Mouse (Mus musculus): ENCODE results near the gene Lrrfip2. TPM values are rescaled to one million over a fixed set of nuclear protein-coding genes. Genes with fewer than 3 reads are reported as not detected.
A peak's percentile ranks its signal among the peaks of the same experiment; 100 is the strongest.

Lrrfip2 gene
- 10 to 100 TPM; 41.1 to 45.3 (median 44.9) TPM for total RNA-seq (2022)

DNA sequence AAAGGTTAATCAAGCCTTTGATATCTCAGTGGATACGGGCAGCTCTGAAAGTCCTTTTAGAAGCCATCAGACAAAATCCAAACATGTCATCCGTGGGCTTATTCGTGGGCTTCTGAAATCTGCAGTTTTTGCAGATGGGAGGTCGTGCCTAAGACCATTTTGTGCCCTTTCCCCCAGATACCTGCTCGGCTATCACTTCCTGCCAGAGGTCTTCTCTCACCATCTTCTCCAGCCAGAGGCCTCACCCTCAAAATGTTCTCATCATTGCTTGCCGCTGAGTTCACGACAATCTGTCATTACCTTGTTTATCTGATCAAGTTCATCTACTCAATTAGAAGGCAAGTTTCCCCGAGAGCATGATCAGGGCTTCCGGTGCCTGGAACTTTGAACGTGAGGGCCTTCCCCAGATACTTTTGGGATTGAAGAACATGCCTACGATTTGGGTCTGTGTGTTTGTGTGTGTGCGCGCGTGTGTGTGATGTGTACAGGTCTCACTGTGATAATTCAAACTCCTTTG, at the start of gene Lrrfip2:
Lrrfip2 (plus strand) TSS at position 467 of the 517 bp plus-strand sequence.
- DNase-seq (ENCODE audit: low spot score in 2 of 2) = no peak

DNA sequence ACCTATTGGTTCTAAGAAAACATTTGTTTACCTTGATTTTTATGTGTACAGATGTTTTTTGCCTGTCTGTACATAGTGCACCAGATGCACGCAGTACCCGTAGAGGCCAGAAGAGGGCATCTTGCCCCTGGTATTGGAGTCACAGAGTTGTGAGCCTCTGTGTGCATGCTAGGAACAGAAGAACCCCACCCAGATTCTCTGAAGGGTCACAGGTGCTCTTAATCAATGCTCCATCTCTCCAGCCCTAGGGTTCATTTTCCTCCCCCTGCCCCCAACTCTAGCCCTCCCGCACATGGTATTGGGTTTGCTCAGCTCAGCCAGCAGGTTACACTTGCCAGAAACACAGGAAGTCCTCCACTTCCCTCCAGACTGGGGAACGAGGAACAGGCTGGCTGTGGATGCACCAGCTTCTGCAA, 46.8 kb upstream of the Lrrfip2 start:
- DNase-seq (ENCODE audit: low spot score in 2 of 2) = no peak

DNA sequence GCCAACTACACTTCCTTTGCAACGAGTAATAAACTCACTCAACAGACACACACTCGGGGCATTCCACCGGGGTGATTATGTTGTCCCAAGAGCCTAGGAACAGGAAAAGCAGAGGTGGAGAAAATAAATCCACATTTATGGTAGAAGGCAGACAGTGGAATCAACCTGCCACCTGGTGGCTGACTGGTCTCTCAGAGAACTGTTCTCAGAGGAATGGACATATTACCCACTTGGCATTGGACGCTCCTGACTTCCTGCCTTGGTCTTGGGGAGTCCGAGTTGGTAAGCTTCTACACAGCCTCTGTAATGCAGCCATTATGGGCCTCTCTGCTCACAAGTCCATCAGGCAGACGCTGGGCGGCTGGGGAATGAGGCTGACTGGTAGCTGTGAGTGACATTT, 45.2 kb upstream of the Lrrfip2 start:
- DNase-seq (ENCODE audit: low spot score in 2 of 2) = no peak

DNA sequence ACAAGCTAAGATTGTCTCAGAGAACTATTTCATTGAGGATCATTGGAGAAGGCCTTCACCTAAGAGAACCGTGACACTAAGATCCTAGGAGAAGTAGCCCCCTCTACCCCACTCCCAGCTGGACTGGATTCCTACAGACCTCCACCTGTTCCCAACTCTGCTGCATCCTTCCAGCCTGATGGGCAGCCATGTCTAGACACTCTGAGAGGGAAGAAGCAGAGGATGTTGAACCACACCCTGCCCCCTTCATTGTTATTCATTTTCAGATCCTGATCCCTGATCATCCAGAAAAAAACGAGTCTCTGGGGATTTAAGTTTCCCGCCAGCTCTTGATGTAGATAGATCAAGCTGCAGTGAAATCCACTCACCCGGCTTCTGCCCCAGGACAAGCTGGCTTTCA, 44.4 kb upstream of the Lrrfip2 start:
- DNase-seq (ENCODE audit: low spot score in 2 of 2) = no peak

DNA sequence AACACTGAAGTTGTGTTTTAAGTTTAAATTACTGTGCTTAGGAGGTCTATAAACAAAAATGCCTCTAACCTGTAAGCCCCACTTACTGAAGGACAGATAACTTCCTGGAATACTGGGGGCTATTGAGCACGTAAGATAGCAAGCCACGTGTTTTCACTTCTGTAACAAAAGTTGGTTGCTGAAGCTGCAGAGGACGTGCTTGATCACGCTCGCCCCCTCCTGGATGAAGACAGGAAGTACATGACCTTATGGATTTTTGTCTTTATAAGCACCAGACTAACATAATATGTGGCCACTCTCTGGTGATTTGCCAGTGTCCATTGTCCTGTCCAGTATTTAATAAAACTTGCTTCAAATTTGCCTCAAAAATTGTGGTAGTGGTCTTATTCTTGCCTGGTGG, 39.6 kb upstream of the Lrrfip2 start:
- no peak for DNase-seq (ENCODE audit: low spot score in 2 of 2)

DNA sequence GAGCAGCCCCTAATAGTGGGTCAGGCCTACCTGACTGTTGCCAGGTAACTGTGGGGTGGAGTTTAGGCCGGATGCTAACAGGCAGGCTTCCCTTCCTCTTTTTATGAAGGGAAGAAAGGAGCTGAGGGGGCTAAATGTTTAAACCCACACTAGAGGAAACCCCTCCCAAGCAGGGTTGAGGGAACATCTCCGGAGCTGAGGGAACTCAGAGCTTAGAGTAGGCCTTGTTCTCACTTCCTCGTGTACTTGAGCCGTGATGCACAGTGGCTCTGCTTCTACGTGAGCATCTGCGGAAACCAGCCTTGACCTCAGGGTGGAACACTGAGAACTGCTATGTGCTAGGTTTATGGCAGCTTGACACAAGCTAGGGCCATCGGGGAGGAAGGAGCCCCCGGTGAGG, 36.6 kb upstream of the Lrrfip2 start:
- no peak for DNase-seq (ENCODE audit: low spot score in 2 of 2)

DNA sequence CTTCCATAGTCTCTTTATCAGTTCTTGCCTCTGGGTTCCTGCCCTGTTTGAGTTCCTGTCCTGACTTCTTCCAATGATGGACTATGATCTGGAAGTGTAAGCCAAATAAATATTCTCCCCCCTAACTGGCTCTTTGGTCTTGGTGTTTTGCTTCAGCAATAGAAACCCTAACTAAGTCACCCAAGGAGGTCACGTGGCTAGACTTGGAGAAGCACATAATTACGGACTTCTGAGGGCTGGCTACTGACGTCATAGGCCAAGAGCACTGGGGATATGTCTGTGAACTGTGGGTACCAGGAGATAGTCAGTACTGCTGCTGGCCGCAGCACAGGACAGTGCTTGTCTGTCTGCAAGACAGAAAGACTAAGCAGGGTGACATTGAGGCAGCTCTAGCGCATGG, 35.6 kb upstream of the Lrrfip2 start:
- no peak for DNase-seq (ENCODE audit: low spot score in 2 of 2)

DNA sequence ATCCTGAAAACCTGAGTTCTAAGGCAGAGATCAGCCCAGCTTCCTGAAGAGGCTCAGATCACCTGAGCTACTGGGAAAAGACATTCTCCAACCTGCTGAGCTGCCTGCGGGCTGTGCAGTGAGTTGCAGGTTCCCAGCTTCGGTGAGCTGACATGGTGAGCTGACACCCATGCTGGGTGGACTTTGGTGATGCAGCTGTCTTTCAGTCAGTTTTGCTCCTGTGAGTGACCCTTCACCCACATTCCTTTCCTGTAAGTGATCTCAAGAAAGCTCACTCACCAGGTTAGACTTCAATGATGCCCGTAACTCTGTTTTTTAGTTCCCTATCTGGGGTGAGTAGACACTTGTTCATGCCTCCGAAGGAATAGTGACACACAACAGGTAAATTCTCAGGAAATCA, 32.1 kb upstream of the Lrrfip2 start:
- DNase-seq (ENCODE audit: low spot score in 2 of 2) = no peak

DNA sequence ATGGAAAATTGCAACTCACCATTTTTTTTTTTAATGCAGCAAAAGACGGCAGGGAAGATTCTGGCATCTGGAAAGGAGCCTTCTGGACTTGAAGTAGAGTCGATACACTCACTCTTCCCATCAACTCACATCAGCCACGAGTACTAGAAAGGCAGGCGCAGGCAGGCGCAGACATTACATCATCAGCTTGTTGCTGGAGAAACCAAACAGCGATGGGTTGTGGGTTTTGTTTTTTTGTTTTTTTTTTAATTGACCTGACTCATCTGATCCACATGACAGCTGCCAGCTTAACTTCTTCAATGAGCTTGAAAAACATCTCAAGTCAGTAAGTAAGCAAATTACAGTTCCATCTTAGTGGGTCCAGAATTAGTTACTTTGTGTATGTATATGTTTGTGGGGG, 31.3 kb upstream of the Lrrfip2 start:
- no peak for DNase-seq (ENCODE audit: low spot score in 2 of 2)

DNA sequence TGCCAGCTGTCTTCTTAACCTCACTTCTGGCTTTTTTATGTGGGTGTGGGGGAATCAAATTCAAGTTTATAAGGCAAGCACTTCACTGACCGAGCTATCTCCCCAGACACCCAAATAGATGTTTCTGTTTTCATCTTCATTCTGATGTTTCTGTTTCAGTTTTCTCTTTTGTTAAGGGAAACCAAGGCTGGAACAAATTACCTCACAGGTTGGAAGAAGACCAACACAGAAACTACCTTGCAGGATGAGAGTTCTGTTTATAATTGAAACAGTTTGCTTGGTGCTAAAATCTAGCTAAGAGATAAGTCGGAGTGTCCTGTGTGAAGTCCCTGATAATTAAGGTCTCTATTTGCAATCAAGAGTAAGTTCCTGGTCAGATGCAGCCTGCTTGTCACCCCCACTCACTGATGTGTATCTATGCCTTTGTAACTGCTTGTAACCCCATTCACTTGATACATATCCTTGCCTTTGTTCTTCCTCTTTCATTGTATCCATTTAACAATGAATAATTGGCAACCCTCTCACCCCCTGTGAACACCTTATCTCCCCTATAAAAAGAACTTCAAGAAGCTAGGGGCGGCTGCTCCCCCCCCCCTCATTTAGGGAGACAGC, 30.3 kb upstream of the Lrrfip2 start:
- DNase-seq (ENCODE audit: low spot score in 2 of 2) = no peak

DNA sequence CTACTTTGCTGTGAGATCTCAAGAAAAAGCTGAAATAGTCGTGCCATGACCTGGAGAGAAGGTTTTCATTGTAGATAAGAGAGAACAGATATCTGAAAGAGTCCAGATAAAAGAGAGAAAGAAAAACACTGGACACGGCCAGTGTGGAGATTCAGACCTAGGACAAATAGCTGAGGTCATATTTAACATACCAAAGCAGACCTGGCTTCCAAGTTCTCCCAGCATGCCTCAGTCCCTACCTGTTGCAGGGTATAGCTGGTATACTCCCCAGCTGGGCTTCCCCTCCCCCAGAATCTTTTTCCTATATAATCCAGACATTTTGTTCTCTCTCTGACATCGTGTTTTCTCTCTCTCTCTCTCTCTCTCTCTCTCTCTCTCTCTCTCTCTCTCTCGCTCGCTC, 29.4 kb upstream of the Lrrfip2 start:
- no peak for DNase-seq (ENCODE audit: low spot score in 2 of 2)

DNA sequence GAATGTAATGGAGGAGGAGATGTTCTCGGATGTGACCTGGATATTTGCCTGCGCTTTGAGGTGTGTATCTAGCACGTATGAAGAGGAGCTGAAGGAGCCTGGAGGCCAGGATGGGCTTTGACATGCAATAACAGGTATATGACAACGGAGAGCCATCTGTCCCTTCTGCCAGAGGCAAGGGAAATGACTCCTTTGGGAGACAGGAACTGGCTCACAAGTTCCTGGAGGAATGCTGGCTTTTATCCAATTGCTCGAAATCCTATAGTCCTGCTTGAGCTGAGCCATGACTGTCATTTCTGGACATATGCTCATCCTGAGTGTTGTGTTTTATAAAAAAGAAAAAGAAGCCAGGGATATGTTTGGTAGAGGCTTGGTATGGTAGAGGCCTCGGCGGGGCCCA, 28.5 kb upstream of the Lrrfip2 start:
- DNase-seq (ENCODE audit: low spot score in 2 of 2) = no peak

DNA sequence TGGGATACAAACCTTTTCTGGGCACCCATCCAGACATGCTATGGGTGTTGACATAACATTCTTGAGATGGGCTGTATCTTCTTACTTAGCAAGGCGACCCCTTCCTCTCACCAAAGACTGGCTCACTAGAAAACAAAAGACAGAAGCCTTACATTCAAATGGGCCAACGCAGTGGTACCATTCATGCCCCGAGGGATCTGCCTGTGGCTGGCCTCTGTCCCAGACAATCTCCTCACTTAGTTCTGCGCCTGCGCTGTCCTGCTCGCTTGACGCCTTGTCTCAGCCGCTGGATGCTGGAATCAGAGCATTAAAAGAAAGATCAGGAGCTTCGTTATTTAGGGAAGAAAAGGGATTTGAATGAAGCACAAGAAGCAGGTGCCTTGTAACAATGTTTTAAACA, 24.7 kb upstream of the Lrrfip2 start:
- no peak for DNase-seq (ENCODE audit: low spot score in 2 of 2)

DNA sequence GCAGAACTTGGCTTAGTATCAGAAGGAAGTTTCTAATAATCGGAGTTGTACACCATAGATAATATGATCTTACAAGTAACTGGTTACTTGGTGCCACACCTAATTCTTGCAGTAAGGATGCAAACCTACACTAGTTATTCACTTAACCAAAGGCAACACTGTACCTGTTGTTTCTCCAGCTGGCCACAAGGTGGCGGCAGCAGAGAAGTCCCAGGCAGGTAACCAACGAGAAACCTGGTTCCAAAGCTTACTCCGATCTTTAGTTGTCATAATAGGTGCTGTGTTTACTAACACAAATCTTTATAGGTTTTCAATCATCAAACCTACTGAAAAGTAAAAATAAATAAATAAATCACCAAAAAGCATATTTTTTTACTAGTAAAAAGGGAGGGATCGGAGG, 24.3 kb upstream of the Lrrfip2 start:
- DNase-seq (ENCODE audit: low spot score in 2 of 2) = peak in 1 of 2 experiments; percentile 25

DNA sequence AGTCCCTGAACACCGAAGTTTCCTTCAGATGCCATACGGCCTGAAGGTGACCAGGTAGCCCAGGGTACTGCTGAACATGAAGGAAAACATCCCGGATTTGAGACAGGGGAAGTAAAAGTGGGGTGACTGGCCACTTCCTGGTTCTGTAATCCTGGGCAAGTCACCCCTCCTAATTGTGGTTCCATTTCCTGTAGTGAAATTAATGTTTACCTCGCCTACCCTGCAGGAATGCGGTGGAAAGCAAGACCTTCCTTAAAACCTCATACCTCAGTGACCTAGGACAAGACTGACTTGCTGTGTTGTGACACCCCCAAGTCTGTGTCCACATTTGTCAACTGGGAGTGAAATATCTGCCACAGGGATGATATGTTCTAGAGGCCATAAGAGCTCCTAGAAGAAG, 22.8 kb upstream of the Lrrfip2 start:
- no peak for DNase-seq (ENCODE audit: low spot score in 2 of 2)

DNA sequence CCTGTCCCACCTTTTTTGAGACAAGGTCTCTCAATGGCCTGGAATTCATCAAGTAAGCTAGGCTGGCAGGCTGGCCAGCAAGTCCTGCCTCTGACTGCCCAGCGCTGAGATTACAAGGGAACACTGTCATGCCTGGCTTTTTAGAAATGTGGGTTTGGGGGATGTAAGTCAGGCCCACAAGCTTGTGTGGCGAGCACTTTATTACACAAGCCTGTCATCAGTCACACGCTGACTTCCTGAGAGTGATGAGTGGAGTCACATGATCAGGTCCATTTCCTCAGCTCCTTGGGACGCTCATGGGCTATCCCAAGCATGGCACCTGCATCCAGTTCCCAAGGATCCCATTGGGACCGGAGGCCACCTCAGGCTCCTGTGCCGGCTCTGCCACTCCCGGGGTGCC, 21.7 kb upstream of the Lrrfip2 start:
- no peak for DNase-seq (ENCODE audit: low spot score in 2 of 2)

DNA sequence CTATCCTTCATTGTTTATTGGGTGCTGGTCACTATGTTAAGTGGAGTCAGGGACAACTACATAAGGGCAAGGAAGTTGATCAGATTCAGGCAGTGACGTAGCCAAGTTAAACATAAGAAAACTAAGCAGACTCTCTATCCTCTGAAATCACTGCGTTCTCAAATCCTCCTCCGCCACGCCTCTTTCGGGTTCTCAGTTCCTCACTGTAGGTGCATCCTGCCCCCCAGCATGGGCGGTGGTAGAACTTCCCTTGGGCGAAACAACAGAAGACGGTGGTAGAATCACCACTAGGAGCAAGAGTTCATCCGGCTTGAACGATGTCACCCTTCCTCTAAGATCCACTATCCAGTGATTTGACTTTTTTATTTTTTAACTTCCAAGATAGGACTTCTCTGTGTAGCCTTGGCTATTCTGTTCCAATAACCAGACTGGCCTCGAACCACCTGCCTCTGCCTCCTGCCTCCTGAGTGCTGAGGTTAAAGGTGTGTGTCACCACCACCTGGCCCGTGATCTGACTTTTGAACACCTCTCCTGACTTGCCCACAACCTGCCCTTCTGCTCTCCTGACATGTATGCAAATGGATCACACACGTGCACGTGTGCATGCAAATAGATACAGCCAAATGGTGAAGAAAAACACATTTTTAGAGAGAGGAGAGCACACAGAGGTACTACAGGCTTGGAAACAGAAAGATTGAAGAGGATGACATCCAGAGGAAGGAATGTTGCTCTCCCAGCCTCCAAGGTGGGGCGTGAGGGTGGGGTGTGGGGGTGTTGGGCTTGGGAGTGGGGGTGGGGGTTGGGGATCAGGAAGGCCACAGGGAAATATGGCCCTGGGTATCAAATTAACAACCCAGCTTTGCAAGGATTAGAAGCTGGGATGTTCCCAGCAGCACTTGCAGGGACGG, 20.7 kb upstream of the Lrrfip2 start:
- no peak for DNase-seq (ENCODE audit: low spot score in 2 of 2)

DNA sequence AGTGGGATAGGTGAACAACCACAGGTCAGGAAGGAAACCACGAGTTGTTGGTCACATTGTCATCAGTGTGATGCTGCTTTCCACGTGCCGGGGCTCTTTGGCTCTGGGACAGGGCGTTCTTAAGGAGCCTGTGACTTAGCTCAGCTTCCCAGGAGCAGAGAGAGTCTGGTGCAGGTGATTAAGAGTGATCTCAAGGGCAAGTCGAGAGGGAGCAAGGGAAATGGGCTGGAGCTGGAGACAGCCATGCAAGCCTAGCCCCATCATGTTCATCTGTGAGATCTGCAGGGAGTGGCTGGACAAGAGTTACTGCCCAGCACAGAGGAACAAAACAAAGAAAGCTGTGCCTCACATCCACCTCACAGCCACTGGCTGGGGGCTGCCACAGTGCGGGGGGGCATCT, 19.8 kb upstream of the Lrrfip2 start:
- no peak for DNase-seq (ENCODE audit: low spot score in 2 of 2)

DNA sequence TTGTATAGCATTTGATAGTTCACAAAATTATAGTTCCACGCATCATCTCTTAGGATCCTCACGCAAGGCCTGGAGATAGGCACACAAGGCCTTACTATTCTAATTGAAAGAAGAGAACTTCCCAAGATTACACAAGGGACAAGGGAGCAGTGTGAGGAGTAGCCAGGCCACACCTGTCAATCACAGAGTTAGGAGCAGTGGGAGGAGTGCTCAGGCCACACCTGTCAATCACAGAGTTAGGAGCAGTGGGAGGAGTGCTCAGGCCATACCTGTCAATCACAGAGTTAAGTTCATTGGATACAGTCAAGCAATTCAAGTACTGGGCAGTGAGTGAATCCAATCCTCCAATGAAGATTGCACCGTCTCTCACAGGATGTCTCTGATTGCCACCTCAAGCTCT, 17.0 kb upstream of the Lrrfip2 start:
- no peak for DNase-seq (ENCODE audit: low spot score in 2 of 2)

DNA sequence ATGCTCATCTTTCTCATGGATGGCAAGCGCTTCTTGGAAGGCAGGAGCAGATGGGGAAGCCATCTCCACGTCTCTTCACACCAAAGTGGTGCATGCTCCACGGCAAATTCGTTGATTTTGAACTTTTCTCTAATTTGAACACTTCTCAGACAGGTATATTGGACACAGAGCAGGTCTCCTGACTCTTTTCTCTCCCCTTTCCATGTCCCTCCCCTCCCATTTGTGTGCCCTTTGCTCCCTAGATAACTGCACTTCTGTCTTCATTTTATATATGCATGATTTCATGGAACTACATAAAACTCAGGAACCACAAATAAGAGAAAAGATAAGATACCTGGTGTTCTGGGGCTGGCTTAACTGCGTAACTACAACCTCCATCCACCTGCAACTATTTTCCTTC, 14.1 kb upstream of the Lrrfip2 start:
- DNase-seq (ENCODE audit: low spot score in 2 of 2) = no peak

DNA sequence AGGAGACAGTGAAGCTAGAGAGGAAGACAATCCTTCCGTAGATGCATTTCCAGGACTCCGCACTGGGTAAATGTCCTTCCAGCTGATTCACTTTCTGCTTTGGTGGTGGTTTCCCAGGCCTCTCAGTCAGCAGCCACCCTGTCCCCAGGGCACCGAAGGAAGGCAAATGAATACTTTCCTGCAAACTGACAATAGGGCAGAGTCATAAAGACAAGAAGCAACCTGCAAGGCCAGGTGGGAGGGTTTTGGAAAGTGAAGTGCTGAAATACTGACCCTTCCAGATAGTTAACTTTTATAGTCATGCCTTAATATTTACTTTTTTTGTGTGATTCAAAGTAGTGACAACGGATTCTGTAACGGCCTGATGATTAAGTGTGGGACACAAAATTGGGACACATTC, 13.5 kb upstream of the Lrrfip2 start:
- no peak for DNase-seq (ENCODE audit: low spot score in 2 of 2)

DNA sequence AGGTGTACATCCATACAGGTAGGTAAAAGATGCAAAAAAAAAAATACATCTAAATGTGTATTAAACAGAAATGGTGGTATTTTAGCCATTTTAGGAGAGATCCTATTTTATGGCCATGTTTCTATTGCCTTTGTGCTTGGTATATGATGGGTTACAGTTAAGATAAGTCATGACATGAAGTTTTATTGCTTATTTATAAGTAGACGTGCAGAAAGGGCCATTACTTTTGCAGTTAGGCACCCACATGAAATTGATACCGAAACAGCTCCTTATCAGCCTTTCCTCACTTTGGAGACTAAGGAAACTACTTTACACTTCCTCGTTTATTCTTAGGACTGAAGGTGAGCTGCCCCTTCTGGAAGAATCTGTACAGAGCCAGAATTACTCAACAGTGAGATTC, 9.5 kb upstream of the Lrrfip2 start:
- DNase-seq (ENCODE audit: low spot score in 2 of 2) = no peak

DNA sequence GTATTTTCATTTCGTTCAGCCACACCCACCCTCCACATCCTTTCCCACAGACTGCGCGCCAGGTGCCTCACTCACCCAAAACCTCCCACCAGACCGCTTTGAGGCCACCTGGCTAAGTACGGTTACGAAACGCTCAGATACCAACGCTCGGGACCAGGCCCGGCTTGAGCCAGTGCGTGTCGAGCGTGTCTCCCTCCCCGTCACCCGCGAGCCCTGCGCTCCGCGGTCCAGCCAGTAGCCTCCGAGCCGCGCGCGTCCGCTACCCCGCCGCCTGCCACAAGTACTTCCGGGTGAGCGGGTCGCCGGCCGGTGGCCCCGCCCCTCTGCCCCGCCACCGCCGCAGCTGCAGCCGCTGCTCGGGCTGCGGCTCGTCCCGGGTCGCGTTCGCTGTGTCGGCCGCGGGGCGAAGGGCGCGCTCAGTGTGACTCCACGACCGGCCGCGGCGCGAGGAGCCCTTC, 431 bp downstream of the Lrrfip2 start:
- peak; percentile 57 to 68 for DNase-seq (ENCODE audit: low spot score in 2 of 2)

Measured in left cerebral cortex, adult 8-10 months (tissue).